Mouse (Mus musculus): ENCODE results near the gene Ndst2.

Ndst2 gene

GRCm38 (mm10) chr14:20733952-20734774, at the start of gene Ndst2:
Gene Ndst2 (minus strand): TSS chr14:20734562.
- no peak for TF ChIP-seq GATA4 (IDR thresholded peaks at IDR 0.05; ENCODE audit: insufficient replicate concordance, low read length)

- TF ChIP-seq GATA4 (IDR thresholded peaks at IDR 0.05; ENCODE audit: insufficient replicate concordance, low read length), result no peak
Observed at GRCm38 (mm10) chr14:20783526-20783925, 49.2 kb upstream of the Ndst2 start.

- TF ChIP-seq GATA4 (IDR thresholded peaks at IDR 0.05; ENCODE audit: insufficient replicate concordance, low read length), result no peak
Observed at GRCm38 (mm10) chr14:20782860-20783259, 48.5 kb upstream of the Ndst2 start.

- no peak for TF ChIP-seq GATA4 (IDR thresholded peaks at IDR 0.05; ENCODE audit: insufficient replicate concordance, low read length)
Observed at GRCm38 (mm10) chr14:20780217-20780616, 45.9 kb upstream of the Ndst2 start.

- no peak for TF ChIP-seq GATA4 (IDR thresholded peaks at IDR 0.05; ENCODE audit: insufficient replicate concordance, low read length)
Observed at GRCm38 (mm10) chr14:20778496-20778895, 44.1 kb upstream of the Ndst2 start.

GRCm38 (mm10) chr14:20775661-20776060, 41.3 kb upstream of the Ndst2 start:
- TF ChIP-seq GATA4 (IDR thresholded peaks at IDR 0.05; ENCODE audit: insufficient replicate concordance, low read length), result no peak

GRCm38 (mm10) chr14:20773410-20773809, 39.0 kb upstream of the Ndst2 start:
- TF ChIP-seq GATA4 (IDR thresholded peaks at IDR 0.05; ENCODE audit: insufficient replicate concordance, low read length), result no peak

- TF ChIP-seq GATA4 (IDR thresholded peaks at IDR 0.05; ENCODE audit: insufficient replicate concordance, low read length), result no peak
Observed at GRCm38 (mm10) chr14:20772808-20773207, 38.4 kb upstream of the Ndst2 start.

- no peak for TF ChIP-seq GATA4 (IDR thresholded peaks at IDR 0.05; ENCODE audit: insufficient replicate concordance, low read length)
Observed at GRCm38 (mm10) chr14:20771941-20772340, 37.6 kb upstream of the Ndst2 start.

GRCm38 (mm10) chr14:20768581-20768980, 34.2 kb upstream of the Ndst2 start:
- no peak for TF ChIP-seq GATA4 (IDR thresholded peaks at IDR 0.05; ENCODE audit: insufficient replicate concordance, low read length)

GRCm38 (mm10) chr14:20767936-20768335, 33.6 kb upstream of the Ndst2 start:
- no peak for TF ChIP-seq GATA4 (IDR thresholded peaks at IDR 0.05; ENCODE audit: insufficient replicate concordance, low read length)

GRCm38 (mm10) chr14:20765642-20766258, 31.4 kb upstream of the Ndst2 start:
- TF ChIP-seq GATA4 (IDR thresholded peaks at IDR 0.05; ENCODE audit: insufficient replicate concordance, low read length), result no peak

GRCm38 (mm10) chr14:20764942-20765341, 30.6 kb upstream of the Ndst2 start:
- TF ChIP-seq GATA4 (IDR thresholded peaks at IDR 0.05; ENCODE audit: insufficient replicate concordance, low read length), result no peak

GRCm38 (mm10) chr14:20758768-20759435, 24.5 kb upstream of the Ndst2 start:
- TF ChIP-seq GATA4 (IDR thresholded peaks at IDR 0.05; ENCODE audit: insufficient replicate concordance, low read length), result no peak

GRCm38 (mm10) chr14:20757370-20757907, 23.1 kb upstream of the Ndst2 start:
- no peak for TF ChIP-seq GATA4 (IDR thresholded peaks at IDR 0.05; ENCODE audit: insufficient replicate concordance, low read length)

- TF ChIP-seq GATA4 (IDR thresholded peaks at IDR 0.05; ENCODE audit: insufficient replicate concordance, low read length), result no peak
Observed at GRCm38 (mm10) chr14:20753792-20754191, 19.4 kb upstream of the Ndst2 start.
